Mouse (Mus musculus): ENCODE measurements around the gene Vmn1r10. TPM values are rescaled to one million over a fixed set of nuclear protein-coding genes. Genes with fewer than 3 reads are reported as not detected.

The Vmn1r10 gene
- polyA plus RNA-seq (2012; rRNA removed): not detected in 2 replicates

DNA sequence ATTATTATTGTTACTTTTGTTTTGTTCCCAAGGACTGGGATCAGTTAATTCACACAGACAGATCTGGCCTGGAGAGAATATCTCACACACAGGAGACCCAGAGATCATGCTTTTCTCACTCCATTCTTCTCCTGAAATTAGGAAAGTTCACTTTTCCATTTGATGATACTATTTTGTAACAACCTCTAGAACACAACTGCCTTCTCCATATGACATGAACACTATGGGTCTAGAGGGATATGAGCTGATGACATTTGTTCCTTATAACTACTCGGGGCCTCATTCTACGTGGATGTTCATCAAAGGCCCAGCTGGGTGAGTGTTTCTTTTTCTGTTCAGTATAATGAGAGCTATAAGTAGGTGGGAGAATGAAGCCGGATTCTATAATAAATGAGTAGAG lies at the start of gene Vmn1r10:
Vmn1r10 (plus strand) TSS at position 301 of the 400 bp plus-strand sequence.
- Histone ChIP-seq H3K27me3 (ENCODE audit: control insufficient read depth, insufficient read depth, low read length) (no peaks in the 10 kb centered on the region), H3K4me3 (ENCODE audit: control insufficient read depth, insufficient read depth, low read length) (no peak within 1 kb of the TSS), H3K36me3 (ENCODE audit: control insufficient read depth, insufficient read depth, low read length) (no peaks in the 10 kb centered on the region), H3K27ac (ENCODE audit: control insufficient read depth, insufficient read depth, low read length) (no peak within 1 kb of the TSS), H3K4me1 (replicated peaks; ENCODE audit: control insufficient read depth, insufficient read depth, low read length) (no peaks in the 10 kb centered on the region)
- DNase-seq: no peak
- 95% methylated on average over 3 of the region's 3 CpGs for WGBS
- TF ChIP-seq POLR2A (IDR thresholded peaks at IDR 0.05; ENCODE audit: control insufficient read depth, extremely low read depth, insufficient read depth, low read length, poor library complexity) (no peak), CTCF (IDR thresholded peaks at IDR 0.05; ENCODE audit: borderline replicate concordance, control insufficient read depth, extremely low read depth, insufficient read depth, low read length, poor library complexity) (no peak)

DNA sequence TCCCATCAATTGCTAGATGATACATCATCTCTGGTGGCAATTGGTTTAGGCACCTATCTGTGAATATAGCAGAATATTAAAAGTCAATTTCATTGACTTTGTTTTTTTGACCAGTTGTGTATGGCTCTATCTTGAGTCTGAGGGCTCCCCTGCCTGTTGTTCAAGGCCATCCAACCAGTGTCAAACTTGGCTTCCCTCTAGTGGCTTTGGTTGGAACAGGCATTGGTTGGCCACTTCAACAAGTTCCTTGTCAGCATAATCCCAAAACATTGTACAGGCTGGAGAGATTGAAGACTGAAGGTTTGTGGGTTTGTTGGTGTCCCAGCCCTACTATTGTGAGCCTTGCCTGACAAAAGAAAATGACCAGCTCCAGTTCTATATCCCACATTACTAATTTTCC lies 45.5 kb upstream of the Vmn1r10 start:
- H3K27me3 ChIP-seq (ENCODE audit: control insufficient read depth, insufficient read depth, low read length): no peaks in the 10 kb centered on the region
- no peaks in the 10 kb centered on the region for H3K36me3 ChIP-seq (ENCODE audit: control insufficient read depth, insufficient read depth, low read length)
- TF ChIP-seq POLR2A (IDR thresholded peaks at IDR 0.05; ENCODE audit: control insufficient read depth, extremely low read depth, insufficient read depth, low read length, poor library complexity): no peak
- TF ChIP-seq CTCF (IDR thresholded peaks at IDR 0.05; ENCODE audit: borderline replicate concordance, control insufficient read depth, extremely low read depth, insufficient read depth, low read length, poor library complexity): no peak
- no peaks in the 10 kb centered on the region for H3K4me1 ChIP-seq (replicated peaks; ENCODE audit: control insufficient read depth, insufficient read depth, low read length)
- no peak for DNase-seq
- no peak overlapping the region for H3K4me3 ChIP-seq (ENCODE audit: control insufficient read depth, insufficient read depth, low read length)
- no peak overlapping the region for H3K27ac ChIP-seq (ENCODE audit: control insufficient read depth, insufficient read depth, low read length)

DNA sequence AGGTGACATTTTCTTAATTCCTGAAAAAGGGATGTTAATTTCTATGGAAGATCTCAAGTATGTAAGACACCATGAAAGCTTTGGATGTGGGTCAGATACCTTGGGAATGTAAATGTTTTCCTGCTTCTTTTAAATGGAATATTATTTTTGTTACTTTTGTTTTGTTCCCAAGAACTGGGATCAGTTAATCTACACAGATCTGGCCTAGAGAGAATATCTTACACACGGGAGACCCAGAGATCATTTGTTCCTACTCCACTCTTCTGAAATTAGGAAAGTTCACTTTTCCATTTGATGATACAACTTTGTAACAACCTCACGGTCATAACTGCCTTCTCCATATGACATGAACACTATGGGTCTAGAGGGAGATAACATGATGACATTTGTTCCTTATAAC lies 42.8 kb upstream of the Vmn1r10 start, which contains the start of gene Vmn1r9:
Vmn1r9 (plus strand) TSS at position 301 of the 400 bp plus-strand sequence.
- no peak within 1 kb of the TSS for H3K4me3 ChIP-seq (ENCODE audit: control insufficient read depth, insufficient read depth, low read length)
- no peaks in the 10 kb centered on the region for H3K36me3 ChIP-seq (ENCODE audit: control insufficient read depth, insufficient read depth, low read length)
- TF ChIP-seq POLR2A (IDR thresholded peaks at IDR 0.05; ENCODE audit: control insufficient read depth, extremely low read depth, insufficient read depth, low read length, poor library complexity): no peak
- no peak for TF ChIP-seq CTCF (IDR thresholded peaks at IDR 0.05; ENCODE audit: borderline replicate concordance, control insufficient read depth, extremely low read depth, insufficient read depth, low read length, poor library complexity)
- no peak for DNase-seq
- no peak within 1 kb of the TSS for H3K27ac ChIP-seq (ENCODE audit: control insufficient read depth, insufficient read depth, low read length)
- 91% methylated on average over 2 of the region's 2 CpGs for WGBS
- H3K4me1 ChIP-seq (replicated peaks; ENCODE audit: control insufficient read depth, insufficient read depth, low read length): no peaks in the 10 kb centered on the region
- H3K27me3 ChIP-seq (ENCODE audit: control insufficient read depth, insufficient read depth, low read length): no peaks in the 10 kb centered on the region

DNA sequence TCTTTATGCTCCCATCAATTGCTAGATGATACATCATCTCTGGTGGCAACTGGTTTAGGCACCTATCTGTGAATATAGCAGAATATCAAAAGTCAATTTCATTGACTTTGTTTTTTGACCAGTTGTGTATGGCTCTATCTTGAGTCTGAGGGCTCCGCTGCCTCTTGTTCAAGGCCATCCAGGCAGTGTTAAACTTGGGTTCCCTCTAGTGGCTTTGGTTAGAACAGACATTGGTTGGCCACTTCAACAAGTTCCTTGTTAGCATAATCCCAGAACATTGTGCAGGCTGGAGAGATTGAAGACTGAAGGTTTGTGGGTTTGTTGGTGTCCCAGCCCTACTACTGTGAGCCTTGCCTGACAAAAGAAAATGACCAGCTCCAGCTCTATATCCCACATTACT lies 2.9 kb upstream of the Vmn1r10 start:
- H3K27me3 ChIP-seq (ENCODE audit: control insufficient read depth, insufficient read depth, low read length): no peaks in the 10 kb centered on the region
- H3K4me1 ChIP-seq (replicated peaks; ENCODE audit: control insufficient read depth, insufficient read depth, low read length): no peaks in the 10 kb centered on the region
- H3K4me3 ChIP-seq (ENCODE audit: control insufficient read depth, insufficient read depth, low read length): no peak overlapping the region
- H3K36me3 ChIP-seq (ENCODE audit: control insufficient read depth, insufficient read depth, low read length): no peaks in the 10 kb centered on the region
- no peak for DNase-seq
- 74% methylated on average over 1 of the region's 1 CpGs for WGBS
- TF ChIP-seq CTCF (IDR thresholded peaks at IDR 0.05; ENCODE audit: borderline replicate concordance, control insufficient read depth, extremely low read depth, insufficient read depth, low read length, poor library complexity) (no peak), POLR2A (IDR thresholded peaks at IDR 0.05; ENCODE audit: control insufficient read depth, extremely low read depth, insufficient read depth, low read length, poor library complexity) (no peak)
- H3K27ac ChIP-seq (ENCODE audit: control insufficient read depth, insufficient read depth, low read length): no peak overlapping the region

DNA sequence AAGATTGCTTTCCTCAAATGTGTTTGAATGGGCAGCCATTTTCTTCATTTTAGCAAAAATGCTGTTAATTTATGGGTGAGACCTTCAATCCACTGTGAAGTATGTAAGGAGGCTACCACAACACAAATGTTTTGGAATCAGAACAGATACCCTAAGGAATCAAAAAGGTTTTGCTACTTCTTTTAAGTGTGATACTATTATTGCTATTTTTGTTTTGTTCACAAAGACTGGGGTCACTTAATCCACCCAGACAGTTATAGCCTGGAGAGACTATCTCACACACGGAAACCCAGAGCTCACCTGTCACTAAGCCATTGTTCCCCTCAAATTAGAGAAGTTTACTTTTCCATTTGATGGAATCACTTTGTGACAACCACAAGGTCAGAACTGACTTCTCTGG lies 23.9 kb downstream of the Vmn1r10 start, which contains the start of gene Vmn1r11:
Vmn1r11 (plus strand) TSS at position 301 of the 400 bp plus-strand sequence.
- Histone ChIP-seq H3K4me3 (ENCODE audit: control insufficient read depth, insufficient read depth, low read length) (no peak within 1 kb of the TSS), H3K36me3 (ENCODE audit: control insufficient read depth, insufficient read depth, low read length) (no peaks in the 10 kb centered on the region), H3K4me1 (replicated peaks; ENCODE audit: control insufficient read depth, insufficient read depth, low read length) (no peaks in the 10 kb centered on the region), H3K27ac (ENCODE audit: control insufficient read depth, insufficient read depth, low read length) (no peak within 1 kb of the TSS), H3K27me3 (ENCODE audit: control insufficient read depth, insufficient read depth, low read length) (no peaks in the 10 kb centered on the region)
- WGBS: 86% methylated on average over 1 of the region's 1 CpGs
- no peak for DNase-seq
- TF ChIP-seq POLR2A (IDR thresholded peaks at IDR 0.05; ENCODE audit: control insufficient read depth, extremely low read depth, insufficient read depth, low read length, poor library complexity): no peak
- TF ChIP-seq CTCF (IDR thresholded peaks at IDR 0.05; ENCODE audit: borderline replicate concordance, control insufficient read depth, extremely low read depth, insufficient read depth, low read length, poor library complexity): no peak

DNA sequence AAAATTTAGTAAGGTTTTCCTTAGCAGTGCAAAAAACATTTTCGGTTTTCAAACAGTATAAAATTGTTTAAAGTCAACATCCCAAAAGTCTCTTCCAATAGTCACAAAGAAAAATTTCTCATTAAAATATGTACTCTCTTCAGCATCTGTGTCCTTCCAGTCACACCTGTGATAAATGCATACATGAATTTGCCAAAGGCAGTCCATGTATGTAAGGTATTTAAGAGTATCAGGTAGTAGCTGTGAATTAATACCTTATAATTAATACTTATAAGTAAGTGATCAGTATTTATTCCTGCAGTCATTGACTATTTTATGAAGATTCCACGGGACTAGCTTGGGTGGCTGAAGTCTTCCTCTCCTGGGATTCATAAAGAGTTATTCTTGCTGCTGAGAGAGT lies 47.4 kb downstream of the Vmn1r10 start, which contains the start of gene Vmn1r12:
Vmn1r12 (plus strand) TSS at position 301 of the 400 bp plus-strand sequence.
- WGBS: 92% methylated on average over 2 of the region's 2 CpGs
- DNase-seq: no peak
- no peak for TF ChIP-seq CTCF (IDR thresholded peaks at IDR 0.05; ENCODE audit: borderline replicate concordance, control insufficient read depth, extremely low read depth, insufficient read depth, low read length, poor library complexity)
- TF ChIP-seq POLR2A (IDR thresholded peaks at IDR 0.05; ENCODE audit: control insufficient read depth, extremely low read depth, insufficient read depth, low read length, poor library complexity): no peak
- Histone ChIP-seq H3K27ac (ENCODE audit: control insufficient read depth, insufficient read depth, low read length) (no peak within 1 kb of the TSS), H3K36me3 (ENCODE audit: control insufficient read depth, insufficient read depth, low read length) (no peaks in the 10 kb centered on the region), H3K27me3 (ENCODE audit: control insufficient read depth, insufficient read depth, low read length) (no peaks in the 10 kb centered on the region), H3K4me3 (ENCODE audit: control insufficient read depth, insufficient read depth, low read length) (no peak within 1 kb of the TSS), H3K4me1 (replicated peaks; ENCODE audit: control insufficient read depth, insufficient read depth, low read length) (no peaks in the 10 kb centered on the region)

Other genes starting within 250 kb of the Vmn1r10 start
- 9.5 and 9.6 TPM in 2 replicates for gene Nt5c3, start 185.5 kb upstream of the Vmn1r10 start, polyA plus RNA-seq (2012; rRNA removed)
- 0.05 and 0.18 TPM in 2 replicates for gene Vmn1r4, start 185.4 kb upstream of the Vmn1r10 start, polyA plus RNA-seq (2012; rRNA removed)
- not detected in 2 replicates for gene Vmn1r5, start 139.2 kb upstream of the Vmn1r10 start, polyA plus RNA-seq (2012; rRNA removed)
- not detected in 2 replicates for gene Vmn1r6, start 112.2 kb upstream of the Vmn1r10 start, polyA plus RNA-seq (2012; rRNA removed)
- not detected in 2 replicates for gene Vmn1r7, start 84.1 kb upstream of the Vmn1r10 start, polyA plus RNA-seq (2012; rRNA removed)
- gene Vmn1r8, start 77.2 kb upstream of the Vmn1r10 start, polyA plus RNA-seq (2012; rRNA removed): not detected in 2 replicates
- gene Vmn1r9, start 42.7 kb upstream of the Vmn1r10 start, polyA plus RNA-seq (2012; rRNA removed): not detected in 2 replicates
- gene Vmn1r11, start 24.0 kb downstream of the Vmn1r10 start, polyA plus RNA-seq (2012; rRNA removed): not detected in 2 replicates
- gene Vmn1r12, start 47.5 kb downstream of the Vmn1r10 start, polyA plus RNA-seq (2012; rRNA removed): not detected in 2 replicates
- not detected in 2 replicates for gene Vmn1r13, start 93.8 kb downstream of the Vmn1r10 start, polyA plus RNA-seq (2012; rRNA removed)
- gene Vmn1r14, start 122.2 kb downstream of the Vmn1r10 start, polyA plus RNA-seq (2012; rRNA removed): not detected in 2 replicates
- gene Vmn1r15, start 148.5 kb downstream of the Vmn1r10 start, polyA plus RNA-seq (2012; rRNA removed): not detected in 2 replicates
- not detected in 2 replicates for gene Vmn1r16, start 220.0 kb downstream of the Vmn1r10 start, polyA plus RNA-seq (2012; rRNA removed)

All from thymus, adult 2 months (tissue).